Mouse (Mus musculus) T-helper 17 cell (primary cell): ENCODE measurements at regions not wholly inside any gene's neighbourhood (a gene's known extent, or its start where the extent isn't known, plus 50 kb on each side); places are given as distances from the start of the nearest gene placed in this dataset.
"Not testable (repeated sequence)": the region's sequence is repeated elsewhere in the genome, so short reads cannot be mapped to it uniquely, and the experiment has no call there.

Experiments
- in situ Hi-C, 2 experiments: fragments of 300-600 bp; cut with MboI, MseI; formaldehyde crosslinking; loops; 1 replicate in 1 of 2; 2 replicates in 1 of 2; pipeline ENCODE4 v1.15.1; 2025; ENCODE audit warnings: high pct_unique_total_duplicates in 2 of 2

GRCm38 (mm10) chr8:126778131-126778530, 167.5 kb downstream of the Tomm20 start:
- in situ Hi-C loops: no loop called here

- in situ Hi-C loops: no loop called here
Observed at GRCm38 (mm10) chr8:126776605-126777469, 168.8 kb downstream of the Tomm20 start.

GRCm38 (mm10) chr8:126775334-126775733, 170.3 kb downstream of the Tomm20 start:
- in situ Hi-C loops: no loop called here

GRCm38 (mm10) chr8:126774816-126775215, 170.8 kb downstream of the Tomm20 start:
- in situ Hi-C loops: no loop called here

- in situ Hi-C loops: no loop called here
Observed at GRCm38 (mm10) chr8:126772748-126773147, 172.9 kb downstream of the Tomm20 start.

GRCm38 (mm10) chr8:126772194-126772593, 173.4 kb downstream of the Tomm20 start:
- in situ Hi-C loops: no loop called here

- in situ Hi-C loops: not testable (repeated sequence)
Observed at GRCm38 (mm10) chr8:126770374-126770773, 175.3 kb downstream of the Tomm20 start.

GRCm38 (mm10) chr8:126768142-126768541, 174.4 kb upstream of the Irf2bp2 start:
- in situ Hi-C loops: no loop called here

- in situ Hi-C loops: no loop called here
Observed at GRCm38 (mm10) chr8:126767341-126767740, 173.6 kb upstream of the Irf2bp2 start.

- in situ Hi-C loops: no loop called here
Observed at GRCm38 (mm10) chr8:126765693-126766238, 172.0 kb upstream of the Irf2bp2 start.

- in situ Hi-C loops: no loop called here
Observed at GRCm38 (mm10) chr8:126763600-126763999, 169.8 kb upstream of the Irf2bp2 start.

GRCm38 (mm10) chr8:126759711-126760110, 165.9 kb upstream of the Irf2bp2 start:
- in situ Hi-C loops: no loop called here

- in situ Hi-C loops: no loop called here
Observed at GRCm38 (mm10) chr8:126758951-126759350, 165.2 kb upstream of the Irf2bp2 start.

GRCm38 (mm10) chr8:126757951-126758757, 164.4 kb upstream of the Irf2bp2 start:
- in situ Hi-C loops: no loop called here

GRCm38 (mm10) chr8:126756300-126757097, 162.7 kb upstream of the Irf2bp2 start:
- in situ Hi-C loops: no loop called here

- in situ Hi-C loops: no loop called here
Observed at GRCm38 (mm10) chr8:126755669-126756068, 161.9 kb upstream of the Irf2bp2 start.

- in situ Hi-C loops: loop anchor here in 1 of 2 experiments (5.0 kb wide), 1 partner anchor 1257 kb away; no protein-coding TSS in a partner anchor
Observed at GRCm38 (mm10) chr8:126754361-126754809, 160.6 kb upstream of the Irf2bp2 start.

- in situ Hi-C loops: loop anchor here in 1 of 2 experiments (5.0 kb wide), 1 partner anchor 1256 kb away; no protein-coding TSS in a partner anchor
Observed at GRCm38 (mm10) chr8:126753059-126753855, 159.5 kb upstream of the Irf2bp2 start.

GRCm38 (mm10) chr8:126751416-126752140, 157.8 kb upstream of the Irf2bp2 start:
- in situ Hi-C loops: loop anchor here in 1 of 2 experiments (5.0 kb wide), 1 partner anchor 1254 kb away; no protein-coding TSS in a partner anchor
